ENCODE assay signal across 19 mouse cellular contexts in genomic region chr7:44615987-44616386, GRCm38 (mm10). TPM values are rescaled to one million over a fixed set of nuclear protein-coding genes. Genes with fewer than 3 reads are reported as not detected.
DNase-seq lines count a peak whose midpoint lies in the region; ATAC-seq and TF ChIP-seq lines count a peak whose summit lies in the region.
"Had no signal": no experiment of that assay in that cellular context is flagged by ENCODE, and none has a peak within 500 bp of the region (broad histone marks: within the 10 kb centered on the region; RNA-seq: fewer than 3 reads in every experiment).

No protein-coding gene starts in this region.

- no peaks in the 10 kb centered on the region for H3K36me3 ChIP-seq in hindbrain, postnatal 0 days (ENCODE audit: insufficient read depth, low read length)
- no peaks in the 10 kb centered on the region for H3K36me3 ChIP-seq in hindbrain, embryonic 13.5 days
- no peaks in the 10 kb centered on the region for H3K36me3 ChIP-seq in heart, embryonic 12.5 days
- no peaks in the 10 kb centered on the region for H3K36me3 ChIP-seq in forebrain, embryonic 10.5 days (replicated peaks)
- H3K36me3 ChIP-seq: embryonic facial prominence, embryonic 10.5 days; G1E had no signal

- DNase-seq in hindbrain, postnatal 0 days (ENCODE audit: low spot score): no peak
- DNase-seq in cerebellum, adult 18-20 months: peak; percentile 72 to 76
- peak; percentile 75 to 79 for DNase-seq in cerebellum, postnatal 25 days
- no peak for DNase-seq in forebrain, embryonic 10.5 days (ENCODE audit: extremely low spot score, low spot score)
- DNase-seq: adrenal gland, adult 8-10 months; adrenal gland, postnatal 36 days; gastrocnemius, postnatal 36 days; heart, adult 11 months; heart, postnatal 10 days; heart, postnatal 4 days; kidney, adult 18-20 months had no signal

- H3K9me3 ChIP-seq in hindbrain, postnatal 0 days (ENCODE audit: low read length): 0 out of 2 replicates have a peak, but pooled peaks cover 2% of the 10 kb centered on the region
- peaks cover 8% of the 10 kb centered on the region for H3K9me3 ChIP-seq in hindbrain, embryonic 13.5 days
- H3K9me3 ChIP-seq in heart, embryonic 12.5 days (replicated peaks): peaks cover 13% of the 10 kb centered on the region
- H3K9me3 ChIP-seq in forebrain, embryonic 10.5 days: peaks cover 16% of the 10 kb centered on the region; the same call in 1 of the 2 replicates

- H3K9ac ChIP-seq in hindbrain, postnatal 0 days (replicated peaks; ENCODE audit: low read length): no peak overlapping the region
- no peak overlapping the region for H3K9ac ChIP-seq in hindbrain, embryonic 13.5 days
- H3K9ac ChIP-seq in heart, embryonic 12.5 days: no peak overlapping the region
- H3K9ac ChIP-seq: hindbrain, embryonic 14.5 days had no signal

- WGBS in hindbrain, postnatal 0 days: 84% methylated on average over 14 of the region's 14 CpGs
- 81% methylated on average over 14 of the region's 14 CpGs for WGBS in hindbrain, embryonic 13.5 days
- WGBS in heart, embryonic 12.5 days: 73% methylated on average over 14 of the region's 14 CpGs
- WGBS in forebrain, embryonic 10.5 days: 81% methylated on average over 14 of the region's 14 CpGs

- ATAC-seq in hindbrain, postnatal 0 days: peak; percentile 33; the same call in 1 of the 2 replicates
- no peak for ATAC-seq in hindbrain, embryonic 13.5 days (ENCODE audit: low FRiP score)
- ATAC-seq in heart, embryonic 12.5 days (ENCODE audit: insufficient number of reproducible peaks, low FRiP score): no peak
- ATAC-seq: forebrain, embryonic 14.5 days; inflammation-experienced regulatory T-cells, adult 6 months had no signal

- H3K27me3 ChIP-seq in hindbrain, postnatal 0 days (ENCODE audit: insufficient read depth, low read length): no peaks in the 10 kb centered on the region
- H3K27me3 ChIP-seq in hindbrain, embryonic 13.5 days: peaks cover 40% of the 10 kb centered on the region
- peaks cover 56% of the 10 kb centered on the region for H3K27me3 ChIP-seq in heart, embryonic 12.5 days (replicated peaks)
- H3K27me3 ChIP-seq in forebrain, embryonic 10.5 days (ENCODE audit: poor library complexity, severe bottlenecking): peaks cover 40% of the 10 kb centered on the region

- no peak overlapping the region for H3K27ac ChIP-seq in hindbrain, postnatal 0 days
- H3K27ac ChIP-seq in hindbrain, embryonic 13.5 days: no peak overlapping the region
- H3K27ac ChIP-seq in heart, embryonic 12.5 days (ENCODE audit: poor library complexity, severe bottlenecking): no peak overlapping the region
- no peak overlapping the region for H3K27ac ChIP-seq in forebrain, embryonic 10.5 days
- H3K27ac ChIP-seq: embryonic facial prominence, embryonic 10.5 days; hindbrain, embryonic 14.5 days had no signal

- no peaks in the 10 kb centered on the region for H3K4me1 ChIP-seq in hindbrain, postnatal 0 days (ENCODE audit: insufficient read depth, low read length)
- H3K4me1 ChIP-seq in hindbrain, embryonic 13.5 days (replicated peaks): peaks cover 11% of the 10 kb centered on the region
- no peaks in the 10 kb centered on the region for H3K4me1 ChIP-seq in heart, embryonic 12.5 days (replicated peaks)
- peaks cover 29% of the 10 kb centered on the region for H3K4me1 ChIP-seq in forebrain, embryonic 10.5 days

- no peak overlapping the region for H3K4me3 ChIP-seq in hindbrain, postnatal 0 days (ENCODE audit: low read length)
- H3K4me3 ChIP-seq in hindbrain, embryonic 13.5 days: no peak overlapping the region
- H3K4me3 ChIP-seq in heart, embryonic 12.5 days: no peak overlapping the region
- no peak overlapping the region for H3K4me3 ChIP-seq in forebrain, embryonic 10.5 days

- no peak for TF ChIP-seq CTCF in hindbrain, postnatal 0 days (IDR thresholded peaks at IDR 0.05; ENCODE audit: low read depth)

- no peak overlapping the region for H3K4me2 ChIP-seq in hindbrain, postnatal 0 days (ENCODE audit: low read depth, low read length)
- H3K4me2 ChIP-seq in hindbrain, embryonic 13.5 days: no peak overlapping the region
- no peak overlapping the region for H3K4me2 ChIP-seq in heart, embryonic 12.5 days

RNA-seq across cellular contexts. Expression of gene Kcnc3, which starts 25.5 kb away (rescaled TPM):
- total RNA-seq in hindbrain, postnatal 0 days (2014; rRNA removed): 24.7 and 37.0 TPM in 2 replicates
- polyA plus RNA-seq in hindbrain, postnatal 0 days (2015; fragmentation: Nextera tagmentation; extraction: Ambion mirVana): 8.0 and 8.2 TPM in 2 replicates
- polyA plus RNA-seq in hindbrain, embryonic 13.5 days (2015; fragmentation: Nextera tagmentation; extraction: Ambion mirVana): 4.4 and 5.0 TPM in 2 replicates
- polyA plus RNA-seq in heart, embryonic 12.5 days (2016; fragmentation: Nextera tagmentation; extraction: Ambion mirVana): 0.15 and 0.17 TPM in 2 replicates
- polyA plus RNA-seq in forebrain, embryonic 10.5 days (2016; fragmentation: Nextera tagmentation; extraction: Ambion mirVana): 0.80 and 0.84 TPM in 2 replicates
- polyA plus RNA-seq: G1E; heart, embryonic 14.5 days; inflammation-experienced regulatory T-cells, adult 6 months had no signal

RNA-seq across cellular contexts. Expression of gene Napsa, which starts 43.8 kb away (rescaled TPM):
- total RNA-seq in hindbrain, postnatal 0 days (2014; rRNA removed): 0.90 TPM in 1 of 2 replicates, not detected in the other
- polyA plus RNA-seq in hindbrain, postnatal 0 days (2015; fragmentation: Nextera tagmentation; extraction: Ambion mirVana): 0.26 and 0.69 TPM in 2 replicates
- polyA plus RNA-seq in hindbrain, embryonic 13.5 days (2015; fragmentation: Nextera tagmentation; extraction: Ambion mirVana): 1.1 and 1.7 TPM in 2 replicates
- polyA plus RNA-seq in heart, embryonic 12.5 days (2016; fragmentation: Nextera tagmentation; extraction: Ambion mirVana): 0.12 TPM in 1 of 2 replicates, not detected in the other
- 0.29 and 0.48 TPM in 2 replicates for polyA plus RNA-seq in forebrain, embryonic 10.5 days (2016; fragmentation: Nextera tagmentation; extraction: Ambion mirVana)

RNA-seq across cellular contexts. Expression of gene Myh14, which starts 54.7 kb away (rescaled TPM):
- 9.7 and 10.9 TPM in 2 replicates for total RNA-seq in hindbrain, postnatal 0 days (2014; rRNA removed)
- polyA plus RNA-seq in hindbrain, postnatal 0 days (2015; fragmentation: Nextera tagmentation; extraction: Ambion mirVana): 9.3 and 10.6 TPM in 2 replicates
- 1.9 and 2.3 TPM in 2 replicates for polyA plus RNA-seq in hindbrain, embryonic 13.5 days (2015; fragmentation: Nextera tagmentation; extraction: Ambion mirVana)
- polyA plus RNA-seq in heart, embryonic 12.5 days (2016; fragmentation: Nextera tagmentation; extraction: Ambion mirVana): 0.59 and 1.0 TPM in 2 replicates
- polyA plus RNA-seq in forebrain, embryonic 10.5 days (2016; fragmentation: Nextera tagmentation; extraction: Ambion mirVana): 1.5 and 1.8 TPM in 2 replicates
- total RNA-seq: G1E had no signal
- polyA plus RNA-seq: G1E; inflammation-experienced regulatory T-cells, adult 6 months had no signal

Comparison
In these comparisons a context has a peak if more than half of its experiments do, and no peak if none do; other contexts are left out.
1. DNase-seq: peak in cerebellum, adult 18-20 months (2 of 2) and cerebellum, postnatal 25 days (2 of 2); none in hindbrain, postnatal 0 days (single experiment) and forebrain, embryonic 10.5 days (single experiment).